Mouse (Mus musculus) cerebellum, postnatal 25 days (tissue): ENCODE measurements around the gene 4930558K02Rik.

Experiments used
- DNase-seq, 2 experiments: peaks; one replicate each; pipeline ENCODE4 v3.0.0; 2021; ENCODE audit warnings: mixed read lengths in 2 of 2

4930558K02Rik gene

GRCm38 (mm10) chr1:161992389-161992788 lies 13.0 kb upstream of the 4930558K02Rik start:
- no peak for DNase-seq

GRCm38 (mm10) chr1:161991846-161992245 lies 12.4 kb upstream of the 4930558K02Rik start:
- no peak for DNase-seq

- no peak for DNase-seq
Observed at GRCm38 (mm10) chr1:161990684-161991578, 11.5 kb upstream of the 4930558K02Rik start.

- no peak for DNase-seq
Observed at GRCm38 (mm10) chr1:161983979-161984566, 4.6 kb upstream of the 4930558K02Rik start.

GRCm38 (mm10) chr1:161983451-161983850 lies 4.0 kb upstream of the 4930558K02Rik start:
- no peak for DNase-seq

- no peak for DNase-seq
Observed at GRCm38 (mm10) chr1:161980626-161981298, 1.3 kb upstream of the 4930558K02Rik start.

GRCm38 (mm10) chr1:161980046-161980445 lies 610 bp upstream of the 4930558K02Rik start:
- no peak for DNase-seq

GRCm38 (mm10) chr1:161978173-161978700 lies 1.2 kb downstream of the 4930558K02Rik start:
- DNase-seq = no peak

- DNase-seq = no peak
Observed at GRCm38 (mm10) chr1:161977331-161977730, 2.1 kb downstream of the 4930558K02Rik start.

- peak; percentile 65 to 82 for DNase-seq
Observed at GRCm38 (mm10) chr1:161976255-161977182, 2.9 kb downstream of the 4930558K02Rik start.

GRCm38 (mm10) chr1:161972233-161972632 lies 7.2 kb downstream of the 4930558K02Rik start:
- DNase-seq = no peak

- no peak for DNase-seq
Observed at GRCm38 (mm10) chr1:161970874-161971273, 8.6 kb downstream of the 4930558K02Rik start.

- peak; percentile 93 to 96 for DNase-seq
Observed at GRCm38 (mm10) chr1:161968589-161969407, 10.6 kb downstream of the 4930558K02Rik start, which contains the start of gene Pigc. Gene Pigc (plus strand): TSS chr1:161969186.

- DNase-seq = no peak
Observed at GRCm38 (mm10) chr1:161967936-161968335, 11.5 kb downstream of the 4930558K02Rik start.

GRCm38 (mm10) chr1:161962465-161963377 lies 16.7 kb downstream of the 4930558K02Rik start:
- peak in 1 of 2 experiments; percentile 51 for DNase-seq

GRCm38 (mm10) chr1:161957964-161958950 lies 21.2 kb downstream of the 4930558K02Rik start:
- no peak for DNase-seq

- DNase-seq = no peak
Observed at GRCm38 (mm10) chr1:161955846-161956245, 23.6 kb downstream of the 4930558K02Rik start.

GRCm38 (mm10) chr1:161952599-161952998 lies 26.8 kb downstream of the 4930558K02Rik start:
- DNase-seq = no peak
